Mouse (Mus musculus) liver, postnatal 0 days (tissue): ENCODE measurements at regions not wholly inside any gene's neighbourhood (a gene's known extent, or its start where the extent isn't known, plus 50 kb on each side); places are given as distances from the start of the nearest gene placed in this dataset.

Experiments
- ATAC-seq: fragments of 200-750 bp; cut with Nextera tagmentation; 2 replicates; pipeline ENCODE4 v1.8.0; 2017; ENCODE audit warnings: mild to moderate bottlenecking, moderate library complexity
- DNase-seq: peaks from one replicate; pipeline ENCODE4 v3.0.0-alpha.2; 2016
- H3K27ac ChIP-seq: fragments of 300-500 bp; sonication (generic); 2 replicates; pipeline ENCODE4 v1.5.1; 2014; ENCODE audit warnings: antibody characterized with exemption, moderate library complexity, mild to moderate bottlenecking, low read depth
- H3K27me3 ChIP-seq: fragments of 300-500 bp; sonication (generic); 2 replicates; pipeline ENCODE4 v1.6.1; 2014; ENCODE audit warnings: low read length, control low read depth, mixed read lengths; ENCODE audit not compliant: insufficient read depth
- H3K36me3 ChIP-seq: fragments of 300-500 bp; sonication (generic); replicated peaks from 2 replicates; pipeline ENCODE4 v1.6.1; 2014; ENCODE audit warnings: mild to moderate bottlenecking, control low read depth, low read length, moderate library complexity, mixed read lengths; ENCODE audit not compliant: insufficient read depth
- H3K4me1 ChIP-seq: fragments of 300-500 bp; sonication (generic); 2 replicates; pipeline ENCODE4 v1.6.1; 2014; ENCODE audit warnings: antibody characterized with exemption, mild to moderate bottlenecking, control low read depth; ENCODE audit not compliant: insufficient read depth
- H3K4me2 ChIP-seq: fragments of 300-500 bp; sonication (generic); 2 replicates; pipeline ENCODE4 v1.6.1; 2014; ENCODE audit warnings: low read depth, mild to moderate bottlenecking, low read length, moderate library complexity, mixed read lengths
- H3K4me3 ChIP-seq: fragments of 300-500 bp; sonication (generic); 2 replicates; pipeline ENCODE4 v1.5.1; 2014; ENCODE audit warnings: low read depth, low read length
- H3K9ac ChIP-seq: fragments of 300-500 bp; sonication (generic); replicated peaks from 2 replicates; pipeline ENCODE4 v1.6.1; 2014; ENCODE audit warnings: mild to moderate bottlenecking, moderate library complexity
- H3K9me3 ChIP-seq: fragments of 300-500 bp; sonication (generic); 2 replicates; pipeline ENCODE4 v1.6.1; 2016; ENCODE audit warnings: mild to moderate bottlenecking, control low read depth, low read length, mixed read lengths
- CTCF ChIP-seq: sonication (generic); IDR thresholded peaks from 2 replicates; pipeline ENCODE4 v1.5.1; 2016; ENCODE audit warnings: antibody characterized with exemption, low read depth
- EP300 ChIP-seq: IDR thresholded peaks from 2 replicates; pipeline ENCODE4 v1.6.1; 2016; ENCODE audit warnings: antibody characterized with exemption, low read depth, mild to moderate bottlenecking
- WGBS: fragments of 180-500 bp; shearing (Covaris S2); extraction: QIAGEN DNeasy Blood & Tissue Kit; methylation state at CpG from one replicate; pipeline ENCODE4 v1.1.7; 2014; ENCODE audit not compliant: insufficient replicate concordance; 5-methylcytosine and 5-hydroxymethylcytosine counted together

DNA sequence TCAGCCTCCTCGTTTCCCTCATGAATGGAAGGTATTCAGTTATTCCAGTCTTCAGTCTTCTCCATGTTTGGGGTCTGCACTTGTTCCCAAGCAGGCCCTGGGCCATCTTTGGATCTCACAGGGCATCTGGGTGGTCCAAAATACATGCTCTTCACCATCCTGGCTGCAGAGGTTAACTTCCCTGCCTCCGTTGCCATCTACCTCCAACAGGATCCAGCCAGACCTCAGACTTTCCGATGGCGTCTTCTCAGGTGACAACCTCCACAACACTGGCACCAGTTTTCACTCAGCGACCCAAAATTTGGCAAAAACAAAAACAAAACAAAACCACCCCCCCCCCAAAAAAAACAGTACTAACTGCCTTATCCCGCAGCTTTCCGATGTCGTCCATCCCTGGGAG lies 50.0 kb upstream of the Six3 start:
- Histone ChIP-seq H3K27me3 (0 out of 2 replicates have a peak, but pooled peaks cover 5% of the 10 kb centered on the region), H3K36me3 (no peaks in the 10 kb centered on the region), H3K4me2 (no peak overlapping the region), H3K9me3 (no peaks in the 10 kb centered on the region), H3K9ac (no peak overlapping the region), H3K4me1 (no peaks in the 10 kb centered on the region), H3K4me3 (no peak overlapping the region), H3K27ac (no peak overlapping the region)
- TF ChIP-seq CTCF (no peak), EP300 (no peak)
- DNase-seq (no peak), ATAC-seq (no peak)
- WGBS = 68% methylated on average over 8 of the region's 8 CpGs
